Mouse (Mus musculus) frontal cortex, adult 2 months (tissue): ENCODE measurements at regions not wholly inside any gene's neighbourhood (a gene's known extent, or its start where the extent isn't known, plus 50 kb on each side); places are given as distances from the start of the nearest gene placed in this dataset.

Experiments
- DNase-seq, 2 experiments: peaks; one replicate each; pipeline ENCODE4 v3.0.0; 2022; ENCODE audit warnings: low spot score in 1 of 2; ENCODE audit errors: extremely low spot score in 1 of 2

- no peak for DNase-seq
Measured at GRCm38 (mm10) chr2:178594177-178594576, 163.8 kb downstream of the Cdh26 start.

DNA sequence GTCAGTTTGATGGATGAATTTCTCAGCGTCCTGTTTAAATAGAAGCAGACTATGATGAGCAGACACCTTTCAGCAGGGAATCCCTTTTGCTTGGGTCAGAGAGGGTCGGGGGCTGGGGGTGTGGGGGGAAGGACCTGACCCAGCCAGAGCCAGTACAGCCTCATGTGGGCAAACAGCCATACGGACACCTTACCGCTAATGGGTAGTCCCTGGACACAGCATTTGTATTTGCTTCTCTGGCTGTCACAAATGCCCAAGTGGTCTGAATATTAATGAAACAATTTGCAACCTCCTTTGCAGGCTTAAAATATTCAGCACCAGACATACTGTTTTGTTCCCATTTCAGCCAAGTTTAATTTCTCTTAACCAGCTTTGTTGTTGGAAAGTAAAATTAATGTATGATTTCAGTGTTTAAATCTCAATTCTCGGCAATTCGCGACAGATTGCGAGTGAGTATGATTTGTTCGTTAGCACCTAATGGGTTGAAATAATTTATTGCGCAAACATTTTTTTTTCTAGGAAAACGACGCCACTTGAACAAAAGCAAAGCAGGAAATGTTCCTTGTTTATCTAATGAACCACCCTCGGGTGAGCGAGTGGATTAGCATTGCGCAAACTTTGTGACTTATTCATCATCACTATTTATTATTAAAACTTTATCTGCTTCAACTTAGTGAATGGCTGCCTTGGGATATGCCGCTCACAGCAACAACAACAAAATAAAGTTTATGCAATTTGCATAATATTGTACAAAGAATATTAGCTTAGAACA, 166.2 kb downstream of the Cdh26 start:
- DNase-seq, result no peak

GRCm38 (mm10) chr2:178597084-178597470, 166.7 kb downstream of the Cdh26 start:
- no peak for DNase-seq

GRCm38 (mm10) chr2:178598371-178598770, 168.0 kb downstream of the Cdh26 start:
- no peak for DNase-seq

DNA sequence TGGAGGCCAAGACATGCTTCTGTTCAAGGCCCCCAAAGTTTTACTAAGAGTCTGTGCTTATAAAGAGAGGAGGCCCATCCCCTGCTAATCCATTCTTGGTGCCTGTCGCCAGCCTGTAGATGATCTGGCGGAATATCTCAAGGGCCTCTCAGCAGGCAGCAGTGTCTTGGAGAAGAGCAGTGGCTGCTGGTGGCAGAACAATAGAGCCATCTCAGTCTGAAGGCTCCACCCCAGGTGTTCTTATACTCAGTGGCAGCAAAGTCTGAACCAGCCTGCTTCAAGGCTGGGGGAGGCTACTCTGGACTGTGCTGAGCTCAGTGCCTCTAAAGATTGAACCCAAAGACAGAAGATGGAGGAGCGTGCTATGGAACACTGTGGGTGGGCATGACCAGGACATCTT, 168.5 kb downstream of the Cdh26 start:
- no peak for DNase-seq

- DNase-seq, result no peak
Measured at GRCm38 (mm10) chr2:178603443-178603842, 173.1 kb downstream of the Cdh26 start.

DNA sequence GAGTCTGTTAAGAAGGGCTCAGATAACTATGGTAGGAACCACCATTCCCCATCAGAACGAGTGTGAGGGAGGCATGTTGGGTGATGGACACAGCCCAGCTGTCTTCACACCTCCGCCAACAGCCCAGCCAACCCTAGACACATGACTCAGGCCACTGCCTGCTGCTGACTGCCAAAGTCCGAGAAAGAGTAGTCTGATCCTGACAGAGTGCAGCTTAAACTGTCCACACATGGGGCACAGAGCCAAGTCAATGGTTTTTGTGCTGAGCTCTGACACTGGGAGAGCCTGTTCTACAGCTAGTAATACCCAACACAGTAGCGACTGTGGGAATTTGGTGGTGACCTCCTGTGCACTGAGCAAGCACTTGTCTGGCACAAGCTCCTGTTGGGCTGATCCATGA, 176.4 kb downstream of the Cdh26 start:
- peak; percentile 11 to 43 for DNase-seq

DNA sequence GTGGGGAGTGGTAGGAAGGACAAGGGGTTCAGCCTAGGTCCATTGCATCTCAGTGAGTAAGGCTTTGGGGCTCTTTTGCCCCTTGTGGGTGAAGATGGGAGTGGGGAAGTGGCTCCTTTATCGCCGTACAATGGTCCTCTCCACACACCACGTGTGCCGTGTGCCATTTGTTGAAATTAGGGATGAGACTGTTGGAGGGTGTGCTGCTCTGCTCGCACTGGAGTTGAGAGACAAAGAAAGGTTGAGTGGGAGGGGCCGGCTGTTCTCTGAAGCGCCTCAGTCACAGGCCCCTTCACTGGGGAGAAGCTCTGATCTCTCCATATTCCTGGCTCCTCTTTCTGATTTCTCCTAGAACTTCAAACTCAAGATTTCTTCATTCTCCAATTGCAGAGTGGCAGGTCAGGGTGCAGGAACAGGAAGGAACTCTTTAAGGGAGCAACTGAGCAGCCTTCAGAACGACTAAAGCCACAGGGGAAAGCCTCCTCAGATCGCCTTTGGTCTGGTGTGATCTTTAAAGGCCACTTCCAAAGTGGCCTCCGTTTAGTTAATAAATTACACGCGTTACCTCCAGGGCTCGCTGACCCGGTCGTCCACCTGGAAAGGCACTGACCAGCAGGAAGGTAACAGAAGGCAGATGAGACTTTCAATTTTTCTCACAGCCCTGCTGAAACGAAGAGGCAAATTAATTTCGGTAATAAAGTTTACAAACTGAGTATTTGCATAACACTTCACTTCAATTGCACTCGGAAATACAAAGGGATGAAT, 180.1 kb downstream of the Cdh26 start:
- no peak for DNase-seq

GRCm38 (mm10) chr2:178614761-178615160, 184.4 kb downstream of the Cdh26 start:
- no peak for DNase-seq

GRCm38 (mm10) chr2:178622801-178623200, 192.5 kb downstream of the Cdh26 start:
- peak in 1 of 2 experiments; percentile 25 for DNase-seq

- DNase-seq, result no peak
Measured at GRCm38 (mm10) chr2:178624475-178624874, 194.1 kb downstream of the Cdh26 start.

- DNase-seq, result no peak
Measured at GRCm38 (mm10) chr2:178624907-178625306, 194.6 kb downstream of the Cdh26 start.

DNA sequence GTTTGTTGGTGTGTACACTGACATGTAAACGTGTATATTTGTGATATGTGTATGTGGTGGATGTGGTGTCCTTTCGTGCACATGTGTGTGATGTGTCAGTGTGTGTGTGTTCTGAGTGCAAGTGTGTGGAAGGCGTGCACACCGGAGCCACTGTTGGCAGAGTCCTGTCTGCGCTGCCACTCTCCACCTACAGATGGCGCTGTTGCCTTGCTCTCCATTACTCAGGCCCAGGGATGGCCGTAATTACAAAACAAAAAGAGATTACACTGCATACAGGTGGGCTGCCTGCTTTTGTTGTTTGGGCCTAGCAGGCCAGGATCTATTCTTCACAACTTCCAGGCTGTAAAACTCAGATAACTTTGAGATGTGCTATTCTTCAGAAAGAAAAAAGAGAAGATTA, 199.4 kb downstream of the Cdh26 start:
- peak in 1 of 2 experiments; percentile 86 for DNase-seq

- DNase-seq, result no peak
Measured at GRCm38 (mm10) chr2:178630511-178630910, 200.2 kb downstream of the Cdh26 start.

DNA sequence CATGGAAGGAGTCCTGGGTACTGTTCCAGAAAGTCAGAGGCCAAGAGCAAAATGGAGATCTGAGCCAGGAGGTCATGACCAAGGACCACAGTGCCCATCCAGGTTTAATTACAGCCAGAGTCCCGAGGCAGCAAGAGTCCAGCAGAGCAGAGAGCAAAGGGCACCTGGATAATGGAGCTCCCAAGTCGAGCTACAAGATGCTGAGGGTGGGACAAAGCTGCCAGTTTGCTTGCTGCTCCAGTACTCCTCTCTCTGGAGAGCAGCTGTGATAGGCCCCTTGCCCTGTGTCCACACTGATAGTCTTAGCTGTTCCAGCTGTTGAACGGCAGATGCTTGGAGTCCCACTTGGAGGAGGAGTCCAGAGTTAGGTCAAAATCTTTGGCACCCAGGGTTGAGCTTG, 201.0 kb downstream of the Cdh26 start:
- DNase-seq, result no peak

DNA sequence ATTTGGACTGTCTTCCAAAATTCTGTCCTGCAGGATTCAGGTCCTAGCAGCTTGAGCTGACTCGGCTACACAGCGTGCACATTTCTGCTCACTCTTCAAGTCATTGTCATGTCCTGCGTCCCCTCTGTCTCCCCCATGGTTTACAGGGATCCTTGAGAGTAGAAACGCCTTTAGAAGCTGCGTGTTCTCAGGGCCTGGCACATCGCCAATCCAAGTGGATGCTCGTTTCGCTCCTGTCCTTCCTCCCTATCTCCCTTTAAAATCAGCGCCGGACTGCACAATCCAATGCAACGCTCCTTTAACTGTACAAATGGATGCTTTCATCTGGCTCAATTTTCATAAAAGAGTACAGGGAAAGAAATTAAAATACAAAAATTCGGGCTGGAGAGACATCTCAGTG, 201.6 kb downstream of the Cdh26 start:
- no peak for DNase-seq

- DNase-seq, result no peak
Measured at GRCm38 (mm10) chr2:178632831-178633585, 202.7 kb downstream of the Cdh26 start.

GRCm38 (mm10) chr2:178634116-178634515, 203.8 kb downstream of the Cdh26 start:
- DNase-seq, result no peak

DNA sequence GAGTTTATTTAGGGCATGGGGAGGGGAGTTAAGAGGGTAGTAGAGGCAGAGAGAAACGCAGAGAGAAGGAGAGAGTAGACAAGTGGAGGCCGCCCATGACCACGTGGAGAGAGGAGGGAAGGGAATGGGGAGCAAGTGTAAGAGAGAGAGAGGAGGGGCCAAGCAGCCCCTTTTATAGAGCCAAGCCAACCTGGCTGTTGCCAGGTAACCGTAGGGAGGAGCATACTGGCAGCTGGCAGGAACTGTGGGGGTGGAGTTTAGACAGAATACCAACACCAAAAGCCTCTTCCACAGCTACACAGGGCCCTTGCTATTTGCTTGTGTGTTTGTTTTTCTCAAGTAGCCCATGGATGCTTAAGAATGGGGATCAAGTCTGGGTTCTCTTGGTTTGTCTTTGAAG, 205.4 kb downstream of the Cdh26 start:
- DNase-seq, result no peak

DNA sequence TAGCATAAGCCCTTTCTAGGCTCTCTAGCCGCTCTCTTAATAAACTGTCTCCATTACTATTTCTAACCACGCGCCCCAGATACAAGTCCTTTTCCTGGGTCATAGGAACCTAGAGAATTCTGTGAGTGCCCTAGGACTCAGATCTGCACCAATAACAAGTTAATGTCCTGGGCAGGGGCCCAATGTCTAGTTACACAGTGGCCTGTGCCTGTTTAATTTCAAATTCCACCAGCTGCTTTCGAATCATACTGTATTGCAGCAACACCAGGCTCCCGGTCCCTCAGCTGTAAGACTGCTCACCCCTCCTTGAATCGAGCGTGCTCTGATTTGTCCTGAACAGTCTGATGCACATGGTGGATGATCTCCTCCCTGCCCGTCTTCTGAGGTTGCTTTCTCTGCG, 206.6 kb downstream of the Cdh26 start:
- DNase-seq, result no peak
